Mouse (Mus musculus) megakaryocyte, embryonic 14.5 days (primary cell): Measurements from ENCODE around the gene Ripply3.

Source experiments
- FLI1 ChIP-seq: IDR thresholded peaks from 2 replicates; pipeline ENCODE4 v1.6.1; 2012; ENCODE audit warnings: low read length, inconsistent platforms, mixed read lengths
- GATA1 ChIP-seq: IDR thresholded peaks from 3 replicates; pipeline ENCODE4 v1.6.1; 2012; ENCODE audit warnings: mixed read lengths, low read length, inconsistent platforms, borderline replicate concordance

DNA sequence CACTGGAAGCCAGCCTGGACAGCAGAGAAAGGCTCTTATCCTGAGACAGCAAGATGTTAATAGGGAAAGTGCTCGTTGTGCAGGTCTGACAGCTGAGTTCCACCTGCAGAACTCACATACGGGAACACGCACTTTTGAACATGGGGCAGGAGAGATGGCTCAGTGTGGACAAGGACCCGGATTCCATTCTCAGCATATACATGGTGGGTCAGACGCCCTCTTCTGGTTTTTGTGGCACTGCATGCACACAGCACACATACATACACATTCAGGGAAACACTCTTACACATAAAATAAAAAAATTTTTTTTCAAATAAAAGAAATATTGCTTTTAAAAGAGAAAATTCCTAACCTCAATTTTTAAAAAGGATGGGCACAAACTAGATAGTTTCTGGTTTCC is 26.5 kb upstream of the Ripply3 start:
- TF ChIP-seq GATA1 (no peak), FLI1 (no peak)
